Mouse (Mus musculus): Measurements from ENCODE around the gene Atg9a. TPM values are rescaled to one million over a fixed set of nuclear protein-coding genes. Genes with fewer than 3 reads are reported as not detected.

The Atg9a gene
- total RNA-seq, 2 experiments from 2014 or later = 130 to 133 TPM

- intact Hi-C loops (cut with DNase I) = no loop called here
- DNase-seq (ENCODE audit: low spot score in 2 of 2) = no peak
These were observed 9.8 kb downstream of the Atg9a start for GRCm38 (mm10) chr1:75182160-75182559.

- DNase-seq (ENCODE audit: low spot score in 2 of 2) = no peak
- intact Hi-C loops (cut with DNase I) = no loop called here
These were observed 10.6 kb downstream of the Atg9a start for GRCm38 (mm10) chr1:75181377-75181870.

- DNase-seq (ENCODE audit: low spot score in 2 of 2) = no peak
- intact Hi-C loops (cut with DNase I) = no loop called here
These were observed 11.3 kb downstream of the Atg9a start for GRCm38 (mm10) chr1:75180741-75181140.

- DNase-seq (ENCODE audit: low spot score in 2 of 2) = peak; percentile 95 to 97
- intact Hi-C loops (cut with DNase I) = no loop called here
These were observed 11.8 kb downstream of the Atg9a start, which contains the start of gene Abcb6 for GRCm38 (mm10) chr1:75180105-75180590. Gene Abcb6, minus strand, starts transcription at chr1:75180392.

- peak; percentile 48 to 53 for DNase-seq (ENCODE audit: low spot score in 2 of 2)
- intact Hi-C loops (cut with DNase I) = no loop called here
These were observed 12.5 kb downstream of the Atg9a start for GRCm38 (mm10) chr1:75179334-75180104.

- intact Hi-C loops (cut with DNase I) = no loop called here
- DNase-seq (ENCODE audit: low spot score in 2 of 2) = peak; percentile 90 to 93
These were observed 23.2 kb downstream of the Atg9a start, which contains the start of gene Zfand2b for GRCm38 (mm10) chr1:75168472-75169464. Gene Zfand2b, plus strand, starts transcription at chr1:75168646.

GRCm38 (mm10) chr1:75168093-75168471, 23.9 kb downstream of the Atg9a start:
- no peak for DNase-seq (ENCODE audit: low spot score in 2 of 2)
- intact Hi-C loops (cut with DNase I) = no loop called here

- no peak for DNase-seq (ENCODE audit: low spot score in 2 of 2)
- intact Hi-C loops (cut with DNase I) = no loop called here
These were observed 31.8 kb downstream of the Atg9a start for GRCm38 (mm10) chr1:75160256-75160617.

GRCm38 (mm10) chr1:75159540-75160255, 32.3 kb downstream of the Atg9a start:
- intact Hi-C loops (cut with DNase I) = no loop called here
- DNase-seq (ENCODE audit: low spot score in 2 of 2) = no peak

- intact Hi-C loops (cut with DNase I) = no loop called here
These were observed 33.0 kb downstream of the Atg9a start for GRCm38 (mm10) chr1:75158990-75159389.

GRCm38 (mm10) chr1:75155837-75156236, 36.2 kb downstream of the Atg9a start:
- DNase-seq (ENCODE audit: low spot score in 2 of 2) = no peak
- intact Hi-C loops (cut with DNase I) = no loop called here

More at GRCm38 (mm10) chr1:75158990-75159389, 33.0 kb downstream of the Atg9a start:
- DNase-seq (ENCODE audit: low spot score in 2 of 2) = no peak

GRCm38 (mm10) chr1:75148727-75149126, 43.3 kb downstream of the Atg9a start:
- DNase-seq (ENCODE audit: low spot score in 2 of 2) = no peak
- intact Hi-C loops (cut with DNase I) = no loop called here

GRCm38 (mm10) chr1:75147411-75148135, 44.4 kb downstream of the Atg9a start:
- DNase-seq (ENCODE audit: low spot score in 2 of 2) = no peak
- intact Hi-C loops (cut with DNase I) = no loop called here

- intact Hi-C loops (cut with DNase I) = no loop called here
- no peak for DNase-seq (ENCODE audit: low spot score in 2 of 2)
These were observed 46.4 kb downstream of the Atg9a start for GRCm38 (mm10) chr1:75145589-75145988.

GRCm38 (mm10) chr1:75142301-75143261, 49.4 kb downstream of the Atg9a start, which contains the start of the genes Cnppd1 and Retreg2:
Gene Cnppd1, minus strand, starts transcription at chr1:75142711.
Gene Retreg2, plus strand, starts transcription at chr1:75142778.
- peak; percentile 95 to 97 for DNase-seq (ENCODE audit: low spot score in 2 of 2)
- intact Hi-C loops (cut with DNase I) = no loop called here

GRCm38 (mm10) chr1:75141486-75142190, 50.4 kb downstream of the Atg9a start:
- peak; percentile 41 to 59 for DNase-seq (ENCODE audit: low spot score in 2 of 2)
- intact Hi-C loops (cut with DNase I) = no loop called here
